Mouse (Mus musculus) left cerebral cortex, postnatal 10 days (tissue): ENCODE results near the gene Cd300e. TPM values are rescaled to one million over a fixed set of nuclear protein-coding genes. Genes with fewer than 3 reads are reported as not detected.
"Not testable (repeated sequence)": the region's sequence is repeated elsewhere in the genome, so short reads cannot be mapped to it uniquely, and the experiment has no call there.

ENCODE experiments used
- DNase-seq, 2 experiments: peaks; one replicate each; pipeline ENCODE4 v3.0.0; 2021 to 2022; ENCODE audit warnings: low spot score in 2 of 2, mixed read lengths in 1 of 2; ENCODE audit errors: extremely low spot score in 1 of 2
- intact Hi-C: fragments of 180-260 bp; cut with DNase I; formaldehyde crosslinking; loops from one replicate; pipeline ENCODE4 v1.15.1; 2025
- total RNA-seq, 2 experiments: library from RNA; stranded (reverse); gene quantifications; 2 replicates each; pipeline ENCODE4 v1.2.3; 2021

The Cd300e gene
- total RNA-seq, 2 experiments from 2014 or later, result not detected

- DNase-seq, result no peak
- intact Hi-C loops, result no loop called here
Measured at GRCm38 (mm10) chr11:115048259-115048658, 13.7 kb downstream of the Cd300e start, which contains the start of gene Cd300ld3. Gene Cd300ld3, minus strand, starts transcription at chr11:115048409.

GRCm38 (mm10) chr11:115037669-115038068 is 24.3 kb downstream of the Cd300e start, which contains the start of gene Cd300ld5:
Gene Cd300ld5, minus strand, starts transcription at chr11:115037769.
- DNase-seq, intact Hi-C loops: not testable (repeated sequence)

- intact Hi-C loops, DNase-seq: not testable (repeated sequence)
Measured at GRCm38 (mm10) chr11:115026912-115027311, 35.1 kb downstream of the Cd300e start, which contains the start of gene Cd300ld4. Gene Cd300ld4, minus strand, starts transcription at chr11:115027012.

GRCm38 (mm10) chr11:115016093-115016492 is 45.9 kb downstream of the Cd300e start, which contains the start of gene Cd300ld2:
Gene Cd300ld2, minus strand, starts transcription at chr11:115016193.
- DNase-seq, intact Hi-C loops: not testable (repeated sequence)

GRCm38 (mm10) chr11:115004070-115004469 is 57.9 kb downstream of the Cd300e start:
- intact Hi-C loops, result loop anchor here (5.0 kb wide), 1 partner anchor 37 kb away; the partner anchor contains the start of gene Cd300c
- DNase-seq, result no peak

Other genes with a start within 250 kb of the Cd300e start
- 1 to 10 TPM; 4.1 to 4.4 TPM for gene Gprc5c, start 211.0 kb downstream of the Cd300e start, total RNA-seq
- gene Cd300a, start 172.1 kb downstream of the Cd300e start, total RNA-seq, result under 1 TPM; 0.43 to 0.58 TPM
- gene Cd300lb, start 127.8 kb downstream of the Cd300e start, total RNA-seq, result not detected
- not detected for gene Cd300c, start 93.0 kb downstream of the Cd300e start, total RNA-seq
- gene Cd300ld, start 72.3 kb downstream of the Cd300e start, total RNA-seq, result under 1 TPM in 1 of 2 experiments, not detected in 1; 0.16 TPM
- gene Cd300c2, start 60.3 kb downstream of the Cd300e start, total RNA-seq, result 1 to 10 TPM; 2.9 to 3.2 TPM
- not detected for gene Cd300ld2, start 46.0 kb downstream of the Cd300e start, total RNA-seq
- under 1 TPM in 1 of 2 experiments, not detected in 1; 0.66 TPM for gene Cd300ld4, start 35.2 kb downstream of the Cd300e start, total RNA-seq
- not detected for gene Cd300ld5, start 24.4 kb downstream of the Cd300e start, total RNA-seq
- not detected for gene Cd300ld3, start 13.8 kb downstream of the Cd300e start, total RNA-seq
- under 1 TPM; 0.39 to 0.51 TPM for gene Rab37, start 29.3 kb upstream of the Cd300e start, total RNA-seq
- under 1 TPM; 0.28 to 0.90 TPM for gene Cd300lf, start 71.8 kb upstream of the Cd300e start, total RNA-seq
- 10 to 100 TPM; 53.7 to 56.0 TPM for gene Slc9a3r1, start 101.2 kb upstream of the Cd300e start, total RNA-seq
- 10 to 100 TPM; 19.9 to 20.3 TPM for gene Tmem104, start 125.3 kb upstream of the Cd300e start, total RNA-seq
- gene Nat9, start 125.7 kb upstream of the Cd300e start, total RNA-seq, result 10 to 100 TPM; 14.5 to 16.6 TPM
- 10 to 100 TPM; 14.7 to 21.6 TPM for gene Grin2c, start 205.1 kb upstream of the Cd300e start, total RNA-seq
- gene Fdxr, start 214.9 kb upstream of the Cd300e start, total RNA-seq, result 10 to 100 TPM; 18.2 to 18.7 TPM
- gene Fads6, start 235.5 kb upstream of the Cd300e start, total RNA-seq, result 1 to 10 TPM; 6.5 to 6.8 TPM
- gene Otop2, start 245.0 kb upstream of the Cd300e start, total RNA-seq, result under 1 TPM in 1 of 2 experiments, not detected in 1; 0.14 TPM